Mouse (Mus musculus): Measurements from ENCODE around the gene Atp6v0b.
A peak's percentile ranks its signal among the peaks of the same experiment; 100 is the strongest.

Gene Atp6v0b

GRCm38 (mm10) chr4:117906196-117906595 lies 19.1 kb upstream of the Atp6v0b start:
- no peak for DNase-seq

DNA sequence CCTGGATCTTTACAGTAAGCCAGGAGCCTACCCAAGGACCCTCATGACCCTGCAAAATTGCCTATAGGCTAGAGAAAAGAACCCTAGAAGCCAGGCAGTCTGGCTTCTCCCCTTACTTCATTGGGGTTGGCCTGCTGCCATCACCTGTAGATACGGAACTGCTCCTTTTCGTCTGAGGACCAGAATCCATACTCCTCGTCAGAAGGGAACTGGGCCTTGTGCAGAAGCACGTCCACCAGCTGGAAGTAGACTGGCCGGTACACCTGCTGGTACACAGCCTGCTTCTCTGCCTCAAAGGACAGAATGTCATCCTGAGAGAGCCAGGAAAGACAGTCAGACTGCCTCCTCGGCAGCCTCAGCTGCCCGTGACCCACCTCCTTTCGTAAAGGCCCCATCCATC lies 17.6 kb upstream of the Atp6v0b start:
- no peak for DNase-seq

DNA sequence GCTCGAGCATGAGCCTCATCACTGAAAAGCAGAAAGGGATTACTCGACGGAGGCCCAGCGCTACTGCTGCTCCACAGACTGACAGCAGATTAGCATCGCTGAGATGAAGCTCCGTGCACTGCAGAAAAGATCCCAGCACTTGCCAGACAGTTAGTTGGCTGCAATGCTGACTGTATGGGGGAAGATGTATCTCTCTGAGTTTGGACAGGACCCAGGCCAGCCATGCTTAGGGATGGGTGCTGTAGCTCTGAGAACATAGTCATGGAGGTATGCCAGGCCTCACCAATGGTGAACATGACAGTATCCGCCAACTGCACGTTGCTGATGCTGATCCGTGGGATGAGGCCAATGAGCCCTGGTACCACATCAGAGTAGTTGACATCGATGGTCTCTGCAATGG lies 17.0 kb upstream of the Atp6v0b start:
- DNase-seq, result no peak

- DNase-seq, result no peak
Measured at GRCm38 (mm10) chr4:117898111-117898510, 11.0 kb upstream of the Atp6v0b start.

GRCm38 (mm10) chr4:117896031-117896430 lies 8.9 kb upstream of the Atp6v0b start:
- no peak for DNase-seq

- no peak for DNase-seq
Measured at GRCm38 (mm10) chr4:117895339-117895738, 8.2 kb upstream of the Atp6v0b start.

DNA sequence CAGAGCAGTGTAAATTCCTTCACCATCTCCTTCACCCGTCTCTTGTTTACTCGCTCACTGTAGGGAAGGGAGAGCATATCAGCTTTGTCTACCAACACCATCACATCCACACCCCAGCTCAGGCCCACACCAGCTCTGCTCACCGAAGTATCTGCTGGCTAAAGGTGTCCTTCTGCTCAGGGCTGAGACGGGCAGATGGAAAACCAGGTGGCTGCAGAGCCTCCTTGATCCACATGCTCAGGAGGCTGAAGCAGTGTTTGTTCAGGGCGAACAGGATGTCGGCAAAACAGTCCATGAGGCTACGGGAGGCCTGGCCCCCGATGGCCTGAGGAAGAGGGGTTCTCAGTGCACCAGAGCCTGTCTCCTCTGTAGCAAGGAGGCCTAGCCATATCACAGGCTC lies 7.5 kb upstream of the Atp6v0b start:
- no peak for DNase-seq

DNA sequence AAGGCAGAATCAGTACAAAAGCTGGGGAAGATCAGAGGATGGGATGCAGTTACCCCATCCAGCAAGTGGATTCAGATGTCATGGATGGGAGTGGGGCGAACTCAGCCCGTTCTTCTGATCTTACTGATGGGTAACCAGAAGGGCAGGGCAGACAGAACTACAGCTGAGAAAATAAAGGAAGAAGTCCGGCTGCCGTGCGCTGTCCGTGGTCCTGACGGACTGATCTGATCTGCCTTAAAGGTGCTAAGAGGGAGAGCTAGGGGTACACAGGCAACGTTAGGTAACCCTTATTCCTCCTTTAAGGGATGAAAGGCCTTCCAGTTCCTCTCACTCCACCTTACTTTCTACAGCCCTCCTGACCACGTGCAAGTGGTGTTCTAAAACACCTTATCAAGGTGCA lies 6.2 kb upstream of the Atp6v0b start:
- peak; percentile 76 for DNase-seq

- peak; percentile 77 to 78 for DNase-seq
Measured at GRCm38 (mm10) chr4:117891738-117892161, 4.6 kb upstream of the Atp6v0b start, which contains the start of gene Dph2. TSS of gene Dph2 (minus strand) at chr4:117892032.

DNA sequence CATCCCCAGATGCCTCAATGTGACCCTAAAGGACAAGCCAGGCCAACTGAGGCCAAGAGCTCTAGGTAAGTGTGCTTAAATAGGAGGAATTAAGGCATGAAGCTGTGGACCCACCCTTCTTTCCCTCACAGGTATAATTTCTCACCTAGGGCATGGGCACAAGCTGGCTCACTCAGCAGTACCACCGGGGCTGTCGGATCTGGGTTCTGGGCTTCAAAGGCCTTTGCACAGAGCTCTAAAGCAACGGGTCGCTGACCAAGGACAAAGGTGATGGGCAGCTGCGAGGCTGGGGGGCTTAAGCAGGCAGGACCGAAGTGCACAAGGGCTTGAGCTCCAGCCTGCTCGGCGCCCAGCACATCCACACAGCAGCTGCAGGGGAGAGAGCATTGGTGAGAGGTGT lies 3.6 kb upstream of the Atp6v0b start:
- DNase-seq, result no peak

DNA sequence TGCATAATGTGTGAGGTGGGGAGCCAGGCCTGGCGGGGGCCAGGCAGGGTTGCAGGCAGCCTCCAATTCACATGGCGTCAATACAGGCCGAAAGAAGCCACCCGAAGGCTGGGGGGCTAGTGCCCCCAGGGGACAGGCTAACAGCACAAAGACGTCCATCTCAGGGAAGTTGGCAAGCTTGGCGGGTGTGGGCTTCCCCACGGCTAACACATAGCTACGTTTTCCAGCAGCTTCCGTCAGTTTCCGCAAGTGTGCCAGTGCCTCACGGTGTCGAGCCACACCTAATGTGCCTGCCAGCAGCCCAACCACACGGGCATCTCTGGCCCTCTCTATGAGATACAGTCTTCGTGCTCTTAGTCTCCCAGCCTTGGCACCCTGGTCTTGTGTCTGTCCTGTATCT lies 2.9 kb upstream of the Atp6v0b start:
- no peak for DNase-seq

GRCm38 (mm10) chr4:117889471-117889870 lies 2.3 kb upstream of the Atp6v0b start:
- no peak for DNase-seq

DNA sequence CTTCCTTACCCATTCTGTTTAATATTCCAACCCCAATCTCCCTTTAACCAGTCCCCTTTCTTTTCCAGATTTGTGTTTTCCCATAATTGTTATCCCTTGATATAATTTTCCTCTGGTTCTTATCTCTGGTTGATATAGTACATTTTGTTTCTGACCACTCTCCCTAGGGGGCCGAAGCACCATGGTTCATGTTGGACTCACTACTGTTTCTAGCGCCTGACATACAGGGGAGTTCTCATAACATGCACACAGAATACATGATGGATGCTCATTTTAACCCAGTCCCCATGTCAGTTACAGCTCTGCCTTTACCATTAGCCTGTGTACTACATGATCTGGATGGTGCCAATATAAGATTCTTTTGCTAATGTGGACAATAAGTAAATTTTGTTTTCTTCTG lies 787 bp upstream of the Atp6v0b start:
- DNase-seq, result no peak

DNA sequence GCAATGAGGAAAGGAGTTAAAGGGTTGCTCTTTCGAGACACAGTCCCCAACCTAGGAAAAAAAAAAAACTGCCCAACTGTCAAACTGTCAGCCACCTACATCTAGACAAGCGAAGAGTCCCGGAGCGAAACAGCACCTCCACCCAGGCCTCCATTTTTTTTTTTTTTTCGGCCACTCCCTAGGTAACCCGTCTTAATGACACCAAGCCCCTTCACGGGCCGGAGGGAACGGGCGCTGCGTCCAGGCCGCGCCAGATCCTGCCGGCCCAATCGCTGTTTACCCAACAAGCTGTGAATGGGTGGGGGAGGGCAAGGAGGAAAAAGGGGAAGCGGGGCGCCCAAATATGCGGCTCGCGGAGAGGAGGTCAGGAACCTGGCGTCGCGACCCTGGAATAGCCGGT lies 489 bp downstream of the Atp6v0b start:
- peak in 1 of 2 experiments; percentile 56 for DNase-seq

GRCm38 (mm10) chr4:117885994-117886393 lies 1.1 kb downstream of the Atp6v0b start:
- no peak for DNase-seq

- no peak for DNase-seq
Measured at GRCm38 (mm10) chr4:117885093-117885492, 2.0 kb downstream of the Atp6v0b start.

DNA sequence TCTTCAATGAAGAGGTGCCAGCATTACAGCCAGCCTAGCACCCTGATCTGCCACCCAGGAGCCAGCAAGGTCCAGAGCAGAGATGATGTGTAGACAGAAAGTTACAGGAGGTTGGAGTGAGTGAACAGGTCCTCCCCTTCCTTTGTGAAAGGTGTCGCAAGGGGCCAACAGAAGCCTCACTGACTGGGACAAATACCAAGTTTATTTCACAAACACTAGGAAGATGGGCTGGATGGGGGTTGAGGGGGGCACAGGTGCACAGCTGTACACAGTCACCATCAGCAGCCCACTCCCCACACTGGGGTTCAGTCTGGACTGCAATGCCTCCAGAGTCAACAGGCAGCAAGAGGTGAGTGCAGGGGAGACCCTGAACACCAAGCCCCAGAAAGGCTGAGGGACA lies 3.0 kb downstream of the Atp6v0b start:
- DNase-seq, result no peak

GRCm38 (mm10) chr4:117882701-117883691 lies 4.1 kb downstream of the Atp6v0b start, which contains the start of gene B4galt2:
TSS of gene B4galt2 (minus strand) at chr4:117883487.
- DNase-seq, result peak in 1 of 2 experiments; percentile 30

DNA sequence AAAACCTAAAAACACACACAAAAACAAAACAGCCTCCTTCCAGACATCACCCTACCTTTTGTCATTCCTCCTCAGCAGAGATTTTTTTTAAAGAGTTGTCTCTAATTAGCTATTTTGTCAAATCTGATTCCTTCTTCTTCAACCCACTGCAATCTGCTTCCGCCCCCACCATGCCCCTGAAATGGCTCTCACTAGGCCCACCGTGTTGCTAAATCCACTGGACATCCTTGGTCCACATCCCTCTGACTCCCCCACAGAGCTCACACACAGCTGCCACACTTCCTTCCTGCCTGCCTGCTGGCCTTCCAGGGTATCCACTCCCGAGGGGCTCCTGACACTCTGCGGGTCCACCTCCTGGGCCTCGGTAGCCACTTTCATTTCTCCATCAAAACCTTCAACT lies 8.4 kb downstream of the Atp6v0b start:
- no peak for DNase-seq

DNA sequence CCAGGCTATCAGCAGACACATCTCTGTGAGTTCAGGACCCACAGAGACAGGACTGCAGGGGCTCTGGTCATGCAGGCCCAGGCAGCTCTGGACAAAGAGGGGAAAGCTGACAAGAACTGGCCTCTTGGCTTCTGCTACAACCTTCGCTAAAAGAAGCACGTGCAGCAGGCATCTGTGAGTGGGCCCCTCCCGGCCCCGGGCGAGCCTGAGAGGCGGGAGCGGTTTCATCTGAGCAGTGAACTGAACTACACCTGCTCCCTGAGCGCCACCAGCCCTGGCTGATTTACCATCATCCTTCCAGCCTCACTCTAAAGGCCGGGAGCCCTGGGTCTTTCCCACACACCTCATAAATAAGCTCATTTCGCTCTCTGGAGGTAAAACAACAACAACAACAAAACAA lies 8.8 kb downstream of the Atp6v0b start:
- DNase-seq, result peak; percentile 45 to 52

- no peak for DNase-seq
Measured at GRCm38 (mm10) chr4:117873615-117874014, 13.5 kb downstream of the Atp6v0b start.

DNA sequence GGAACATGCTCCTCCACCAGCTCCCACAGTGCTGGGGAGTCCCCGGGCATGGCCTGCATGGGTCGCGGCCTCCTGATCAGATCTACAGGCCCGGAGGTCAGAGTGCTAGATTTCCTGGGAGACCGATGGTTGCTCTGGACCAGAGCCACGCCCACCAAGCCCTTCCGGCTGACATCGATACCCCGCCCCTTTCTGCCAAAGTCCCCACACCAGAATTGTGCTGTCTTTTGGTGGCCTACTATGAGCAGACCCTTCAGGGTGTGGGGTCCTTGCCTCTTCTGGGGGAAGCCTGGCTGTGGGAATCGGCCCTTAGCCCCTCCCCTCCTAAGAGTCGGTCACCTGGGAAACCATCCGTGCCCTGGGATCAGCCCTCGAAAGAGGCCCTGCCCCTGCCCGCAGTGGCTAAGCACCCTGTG lies 14.7 kb downstream of the Atp6v0b start, which contains the start of gene Ccdc24:
Gene Ccdc24 (minus strand): TSS at position 87 of the 416 bp plus-strand sequence.
- no peak for DNase-seq

GRCm38 (mm10) chr4:117871787-117872186 lies 15.3 kb downstream of the Atp6v0b start:
- DNase-seq, result no peak

GRCm38 (mm10) chr4:117870437-117870836 lies 16.7 kb downstream of the Atp6v0b start:
- no peak for DNase-seq

All from B cell, adult 2 months (primary cell).